Mouse (Mus musculus) cortical plate, adult 2 months (tissue): ENCODE results near the gene Clcnka.

Experiments
- CTCF ChIP-seq: fragments of 200-500 bp; IDR thresholded peaks from 2 replicates; pipeline ENCODE4 v1.5.1; 2011; ENCODE audit warnings: mild to moderate bottlenecking, control low read depth, low read length; ENCODE audit not compliant: insufficient read depth; ENCODE audit errors: extremely low read depth
- POLR2A ChIP-seq: fragments of 200-500 bp; IDR thresholded peaks from 2 replicates; pipeline ENCODE4 v1.6.1; 2011; ENCODE audit warnings: mild to moderate bottlenecking, low read length, control low read depth; ENCODE audit not compliant: insufficient read depth; ENCODE audit errors: extremely low read depth

- no peak for TF ChIP-seq POLR2A
- no peak for TF ChIP-seq CTCF
Observed at GRCm38 (mm10) chr4:141338853-141339252, 59.7 kb downstream of the Clcnka start.
